Mouse (Mus musculus) liver, adult 2 months (tissue): Measurements from ENCODE around the gene Uhrf1bp1l.

Source experiments
- CTCF ChIP-seq: fragments of 200-500 bp; IDR thresholded peaks from 2 replicates; pipeline ENCODE4 v1.5.1; 2011; ENCODE audit warnings: low read depth, low read length, control low read depth
- POLR2A ChIP-seq: fragments of 200-500 bp; IDR thresholded peaks from 2 replicates; pipeline ENCODE4 v1.6.1; 2011; ENCODE audit warnings: low read length, control low read depth; ENCODE audit not compliant: insufficient read depth; ENCODE audit errors: extremely low read depth

- TF ChIP-seq CTCF: no peak
- no peak for TF ChIP-seq POLR2A
These were observed 24.5 kb upstream of the Uhrf1bp1l start for GRCm38 (mm10) chr10:89720252-89720651.
